In genomic region chr7:16207076-16207475, GRCm38 (mm10) we compare ENCODE assay signal across 8 mouse cellular contexts.
DNase-seq lines count a peak whose midpoint lies in the region.

No protein-coding gene starts in this region.

- peak; percentile 20 to 27 for DNase-seq in cerebellum, postnatal 25 days
- no peak for DNase-seq in cerebellum, adult 18-20 months
- DNase-seq in right cerebral cortex, adult 18-20 months, result peak; percentile 10
- DNase-seq in right cerebral cortex, postnatal 10 days (ENCODE audit: low spot score in 2 of 2), result no peak
- peak; percentile 7 to 21 for DNase-seq in monocyte, adult 2 months (ENCODE audit: low read depth in 1 of 2, low spot score in 2 of 2)
- DNase-seq in thymus, postnatal 36 days, result peak; percentile 71 to 87
- no peak for DNase-seq in kidney, postnatal 14 days
- DNase-seq in urinary bladder, postnatal 36 days (ENCODE audit: low spot score in 2 of 2), result no peak

Comparison
In these comparisons a context has a peak if more than half of its experiments do, and no peak if none do; other contexts are left out.
1. DNase-seq: peak in cerebellum, postnatal 25 days (2 of 2), right cerebral cortex, adult 18-20 months (single experiment), monocyte, adult 2 months (2 of 2) and thymus, postnatal 36 days (2 of 2); none in cerebellum, adult 18-20 months (0 of 2), right cerebral cortex, postnatal 10 days (0 of 2), kidney, postnatal 14 days (single experiment) and urinary bladder, postnatal 36 days (0 of 2).